Mouse (Mus musculus): ENCODE results near the gene Zbtb48. TPM values are rescaled to one million over a fixed set of nuclear protein-coding genes. Genes with fewer than 3 reads are reported as not detected.

Zbtb48 gene
- total RNA-seq, 2 experiments from 2014 or later: 8.6 to 9.7 TPM

DNA sequence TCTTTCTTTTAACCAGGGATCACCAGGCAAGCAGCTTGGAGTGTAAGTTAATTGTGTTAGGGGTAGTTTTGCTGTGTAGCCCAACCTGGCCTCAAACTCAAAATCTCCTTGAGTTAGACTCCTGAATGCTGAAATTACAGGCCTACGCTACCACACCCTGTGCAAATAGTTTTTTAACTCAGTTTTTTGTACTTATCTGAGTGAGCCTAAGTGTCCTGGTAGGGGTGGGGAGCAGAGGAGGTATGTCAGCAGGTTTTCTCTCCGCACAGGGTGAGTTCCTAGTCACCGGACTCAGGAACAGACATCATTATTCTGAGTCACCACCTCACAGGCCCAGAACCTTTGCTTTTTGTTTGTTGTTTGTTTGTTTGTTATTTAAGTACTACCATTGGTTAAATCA is 25.4 kb downstream of the Zbtb48 start:
- no peak for DNase-seq

DNA sequence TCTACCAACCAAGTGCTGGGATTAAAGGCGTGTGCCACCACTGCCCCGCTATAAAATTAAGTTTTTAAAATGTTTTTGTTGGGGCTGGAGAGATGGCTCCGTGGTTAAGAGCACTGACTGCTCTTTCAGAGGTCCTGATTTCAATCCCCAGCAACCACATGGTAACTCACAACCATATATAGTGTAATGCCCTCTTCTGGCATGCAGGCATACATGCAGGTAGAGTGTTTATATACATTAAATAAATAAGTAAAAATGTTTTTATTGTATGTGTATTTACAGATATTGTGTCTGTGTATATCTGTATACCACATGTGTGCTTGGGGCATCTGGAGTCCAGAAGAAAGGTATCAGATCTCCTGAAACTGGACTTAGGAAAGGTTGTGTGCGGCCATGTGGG is 26.1 kb downstream of the Zbtb48 start:
- no peak for DNase-seq

DNA sequence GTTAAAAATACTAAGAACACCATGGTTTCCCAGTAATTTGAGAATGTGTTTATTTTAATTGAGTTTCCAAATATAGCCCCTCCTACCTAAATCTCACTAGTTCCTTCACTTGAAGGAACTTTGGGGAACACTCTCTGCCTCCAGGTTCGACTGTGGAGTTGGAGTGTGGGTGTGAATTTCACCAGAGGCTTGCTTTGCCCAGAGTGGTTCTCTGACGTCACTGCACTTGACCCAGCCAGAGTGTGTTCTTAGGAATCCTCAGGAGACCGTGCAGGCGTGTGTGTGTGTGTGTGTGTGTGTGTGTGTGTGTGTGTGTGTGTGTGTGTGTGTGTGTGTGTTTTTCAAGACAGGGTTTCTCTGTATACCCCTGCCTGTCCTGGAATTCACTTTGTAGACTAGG is 26.6 kb downstream of the Zbtb48 start:
- no peak for DNase-seq

DNA sequence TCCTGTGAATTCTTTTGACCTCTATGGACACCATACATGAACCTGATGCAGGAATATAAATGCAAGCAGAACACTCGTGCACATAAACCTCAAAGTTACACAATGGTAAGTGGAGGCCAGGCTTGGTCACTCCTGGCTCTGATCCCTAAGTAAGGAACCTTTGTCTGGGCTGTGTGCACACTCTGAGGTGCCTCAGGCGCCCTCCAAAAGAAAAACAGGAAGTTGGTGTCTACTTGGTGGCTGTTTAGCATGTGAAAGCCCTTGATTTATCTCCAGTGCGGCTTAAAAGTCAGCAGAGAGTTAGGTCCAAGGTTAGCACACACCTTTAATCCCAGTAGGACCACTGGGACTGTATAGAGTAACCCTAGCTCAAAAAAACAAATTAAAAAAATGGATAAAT is 28.0 kb downstream of the Zbtb48 start:
- DNase-seq: no peak

DNA sequence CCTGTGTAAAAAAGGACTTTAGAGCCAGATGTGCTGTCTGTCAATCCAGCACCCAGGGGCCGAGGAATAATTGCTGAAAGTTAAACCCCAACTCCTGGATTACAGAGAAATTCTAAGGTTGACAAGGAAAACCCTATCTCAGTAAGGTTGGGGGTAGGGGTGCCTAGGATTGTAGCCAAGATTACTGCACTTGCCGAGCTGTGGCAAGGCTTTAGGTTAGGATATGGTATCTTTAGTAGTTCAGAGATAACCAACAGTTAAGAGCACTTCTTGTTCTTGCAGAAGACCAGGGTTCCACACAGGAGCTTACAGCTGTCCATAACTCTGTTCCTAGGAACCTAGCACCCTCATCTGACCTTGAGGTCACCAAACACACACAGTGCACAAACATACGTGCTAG is 29.8 kb downstream of the Zbtb48 start:
- DNase-seq: no peak

DNA sequence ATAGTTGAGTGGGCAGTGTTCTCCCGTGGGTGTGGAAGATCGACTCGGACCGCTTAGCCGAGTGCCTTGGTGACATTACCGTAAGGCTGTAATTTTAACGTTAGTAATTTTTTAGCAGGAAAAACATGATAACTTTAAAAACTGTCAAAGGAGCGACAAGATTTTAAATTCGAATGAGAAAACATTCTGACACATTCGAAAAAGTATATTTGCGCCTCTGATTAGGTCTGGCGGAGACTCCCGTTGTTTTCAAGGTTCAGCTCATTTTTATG is 30.6 kb downstream of the Zbtb48 start:
- no peak for DNase-seq

DNA sequence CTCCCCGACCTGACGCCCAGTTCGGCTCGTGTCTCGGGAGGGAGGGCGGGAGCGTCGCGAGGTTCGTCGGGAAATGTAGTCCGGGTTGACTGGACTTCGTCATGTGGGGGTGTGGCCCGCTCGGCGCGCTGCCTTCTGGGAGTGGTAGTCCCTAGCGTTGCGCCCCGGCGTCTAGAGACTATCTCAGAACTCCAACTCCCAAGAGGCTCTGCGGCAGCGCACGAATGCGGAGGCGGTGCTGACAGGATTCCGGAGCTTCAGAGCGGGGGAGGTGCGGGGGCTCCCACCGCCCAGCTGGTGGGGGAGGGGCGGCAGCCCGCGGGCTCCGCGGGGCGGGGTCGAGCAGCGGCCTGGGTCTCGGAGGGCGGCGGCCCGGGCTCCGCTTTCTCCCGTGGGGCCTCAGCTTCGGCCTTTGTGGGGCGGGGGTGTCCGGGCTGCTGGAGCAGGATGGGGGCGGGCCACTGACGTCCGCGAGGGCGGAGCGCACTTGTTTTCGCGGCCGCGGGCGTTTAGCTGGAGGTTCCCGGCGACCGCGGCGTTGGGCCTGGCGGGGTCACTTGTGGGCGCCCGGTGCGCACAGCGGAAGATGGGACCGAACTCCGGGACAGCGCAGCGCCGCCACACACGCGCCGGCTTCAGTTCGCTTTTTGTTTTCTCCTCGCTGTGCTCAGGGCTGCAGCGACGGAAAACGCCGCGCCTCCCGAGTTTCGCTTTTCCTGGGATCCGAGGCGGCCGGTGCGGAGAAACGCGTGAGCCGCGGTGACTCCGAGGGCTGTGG is 31.1 kb downstream of the Zbtb48 start, which contains the start of gene Phf13:
Gene Phf13 (minus strand): TSS at position 86 of the 778 bp plus-strand sequence.
- DNase-seq: peak; percentile 99

DNA sequence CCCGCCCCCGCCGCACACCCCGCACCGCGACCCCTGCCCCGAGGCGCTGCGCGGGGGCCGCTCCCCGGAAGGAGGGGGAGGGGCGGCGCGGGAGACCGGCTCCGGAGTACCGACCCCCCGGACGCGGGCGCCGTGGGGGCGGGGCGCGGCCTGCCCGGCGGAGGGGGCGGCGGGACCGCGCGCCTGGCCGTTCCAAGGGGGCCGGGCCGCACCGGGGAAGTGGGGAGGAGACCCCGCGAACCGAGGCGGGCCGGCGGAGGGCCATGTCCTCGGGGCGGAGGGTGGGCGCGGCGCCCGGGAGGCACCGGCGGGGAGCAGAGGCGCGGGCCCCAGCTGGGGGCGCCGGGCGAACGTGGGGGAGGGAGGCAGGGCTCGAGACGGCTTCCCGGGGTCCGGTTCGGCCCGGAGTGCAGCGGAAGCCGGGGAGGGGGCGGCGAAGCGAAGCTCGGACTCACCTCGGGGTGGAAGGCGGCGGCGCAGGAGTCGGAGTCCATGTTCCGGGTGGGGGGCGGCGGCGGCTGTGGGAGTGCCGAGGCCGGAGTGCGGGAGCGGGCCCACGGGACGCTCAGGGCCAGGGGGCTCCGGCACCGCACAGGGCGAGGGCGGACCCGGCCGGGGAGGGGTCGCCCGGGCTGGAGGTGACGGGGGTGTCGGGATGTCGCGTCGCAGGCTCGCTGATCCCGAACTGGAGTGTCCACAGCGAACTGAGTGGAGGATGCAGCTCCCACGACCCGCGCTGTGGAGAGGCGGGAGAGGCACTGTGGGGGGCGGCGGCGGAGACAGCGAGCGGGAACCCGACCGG is 31.9 kb downstream of the Zbtb48 start:
- peak; percentile 39 to 62 for DNase-seq

DNA sequence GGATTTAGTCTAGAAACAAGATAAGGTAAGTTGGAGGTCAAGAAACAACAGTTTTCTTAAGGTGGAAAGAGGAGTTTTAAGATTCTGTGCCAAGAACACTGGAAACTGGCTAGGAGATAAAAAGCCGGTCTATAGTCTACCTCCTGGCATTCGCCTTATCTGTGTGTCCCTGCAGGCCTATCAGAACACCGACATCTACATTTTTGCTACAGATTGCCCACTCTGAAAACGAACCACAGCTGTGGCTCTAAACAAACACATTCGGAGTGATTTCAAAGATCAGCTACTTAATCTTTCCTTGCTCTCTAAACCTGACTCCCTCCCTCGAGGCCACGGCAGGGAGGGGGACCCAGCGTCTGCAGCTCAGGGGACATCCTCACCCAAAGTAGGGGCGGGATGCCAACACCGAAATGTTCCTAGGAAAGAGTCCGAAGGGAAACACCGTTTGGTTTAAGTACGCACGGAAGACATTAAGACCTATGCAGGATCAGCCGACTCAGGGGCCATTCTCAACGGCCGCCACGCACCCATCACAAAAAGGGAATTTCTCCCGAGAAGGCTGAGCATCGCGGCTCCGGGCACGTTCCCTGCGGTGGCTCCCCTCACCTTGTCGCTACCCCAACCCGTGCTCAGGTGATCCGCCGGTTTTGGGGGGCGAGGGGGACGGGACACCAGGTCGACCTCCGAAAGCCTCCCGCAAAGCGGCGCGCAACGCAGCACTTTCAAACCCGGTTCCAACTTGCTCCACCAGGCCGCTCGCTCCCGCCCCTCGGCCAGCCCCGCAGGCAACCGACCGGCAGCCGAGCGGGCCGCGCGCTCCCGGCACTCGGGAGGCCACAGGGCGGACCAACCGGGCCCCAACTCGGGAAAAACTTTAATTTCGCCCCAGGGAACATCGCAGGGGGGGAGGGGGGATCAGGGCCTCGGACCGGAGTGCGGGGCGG is 33.0 kb downstream of the Zbtb48 start:
- peak; percentile 54 to 70 for DNase-seq

DNA sequence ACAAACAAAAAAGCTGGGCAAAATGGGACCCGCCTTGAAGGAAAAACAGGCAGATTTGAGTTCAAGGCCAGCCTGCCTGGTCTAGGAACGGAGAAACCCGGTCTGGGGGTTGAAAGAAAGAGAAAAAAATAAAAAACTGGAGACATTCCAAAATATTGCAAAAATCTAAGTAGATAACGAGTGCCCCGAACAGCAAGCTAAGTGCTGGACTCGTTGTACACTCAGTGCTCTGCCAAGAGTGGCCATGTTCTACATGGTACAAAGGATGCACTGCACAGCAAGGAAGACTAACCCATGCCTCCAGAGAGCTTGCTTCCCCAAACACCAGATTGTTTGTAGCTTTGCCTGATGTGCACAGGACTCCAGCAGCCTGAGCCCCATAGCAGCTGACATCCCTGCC is 34.4 kb downstream of the Zbtb48 start:
- DNase-seq: no peak

DNA sequence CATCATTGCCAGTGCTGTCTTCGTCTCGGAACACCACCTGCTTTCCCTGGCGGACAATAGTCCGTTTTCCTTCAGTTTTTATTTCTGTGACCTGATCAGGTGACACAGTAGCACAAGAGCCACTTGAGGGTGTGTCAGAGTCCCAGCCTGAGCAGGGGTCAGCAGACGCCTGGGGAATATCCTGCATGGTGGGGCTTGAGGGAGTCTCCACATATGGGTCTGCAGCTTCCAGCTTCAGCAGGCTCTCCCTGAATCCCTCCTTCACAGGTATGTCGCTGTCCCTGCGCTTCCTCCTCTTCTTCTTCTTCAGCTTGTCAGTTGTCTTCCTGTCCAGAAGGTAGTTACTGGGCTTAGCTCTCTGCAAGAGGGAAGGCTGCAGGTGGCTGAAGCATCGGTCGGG is 35.4 kb downstream of the Zbtb48 start:
- no peak for DNase-seq

DNA sequence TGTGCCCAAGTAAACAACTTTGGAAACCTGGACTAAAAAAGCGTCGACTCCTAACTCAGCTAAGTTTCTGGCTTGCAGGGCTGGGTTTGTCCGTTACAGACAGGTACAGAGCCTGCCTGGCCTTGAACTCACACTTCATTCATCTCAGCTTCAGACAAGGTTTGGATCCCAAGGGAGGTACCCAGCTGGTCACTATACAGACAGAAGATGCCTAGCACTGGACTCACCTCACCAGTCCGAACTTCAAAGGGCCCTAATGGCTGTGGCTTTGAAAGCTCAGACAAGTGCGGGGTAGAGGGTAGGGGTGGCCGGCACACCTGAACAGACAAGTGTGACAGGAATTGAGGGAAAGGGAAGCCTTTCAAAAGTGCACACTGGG is 38.4 kb downstream of the Zbtb48 start:
- DNase-seq: no peak

DNA sequence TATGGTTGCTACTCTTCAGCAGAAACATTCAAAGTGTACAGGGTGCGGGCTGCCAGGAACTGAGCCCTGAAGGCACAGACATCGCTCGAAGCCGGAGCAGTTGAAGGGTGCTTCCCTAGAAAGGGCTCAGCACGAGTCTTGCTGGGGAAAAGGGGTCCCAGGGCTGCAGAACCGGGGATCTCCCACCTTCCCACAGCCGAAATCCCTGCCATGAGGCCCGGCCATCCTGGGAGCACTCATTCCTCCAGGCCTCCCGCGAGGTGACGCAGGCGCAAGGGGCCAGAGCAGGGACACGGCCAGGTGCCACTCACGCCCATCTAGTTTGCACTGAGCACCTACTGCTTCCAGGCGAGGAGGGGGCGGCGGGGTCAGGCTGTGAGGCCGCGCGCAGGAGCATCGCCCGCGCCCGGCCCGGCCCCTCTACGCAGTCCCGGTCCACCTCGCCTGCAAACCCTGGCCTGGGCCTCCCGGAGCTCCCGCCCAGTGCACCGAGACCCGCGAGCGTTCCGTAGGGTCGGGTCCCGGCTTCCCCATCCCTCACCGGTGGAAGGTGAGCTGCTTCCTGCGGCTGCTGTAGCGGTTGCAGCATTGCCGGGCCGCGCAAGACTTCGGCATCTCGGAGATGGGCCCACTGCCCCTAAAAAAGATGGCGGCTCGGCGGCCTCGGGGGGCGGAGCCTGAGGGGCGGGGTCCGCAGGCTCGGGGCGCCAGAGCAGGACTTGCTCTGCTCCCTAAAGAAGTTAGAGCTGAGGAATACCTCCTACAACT is 38.9 kb downstream of the Zbtb48 start, which contains the start of gene Thap3:
Gene Thap3 (minus strand): TSS at position 656 of the 768 bp plus-strand sequence.
- DNase-seq: peak; percentile 91 to 94

DNA sequence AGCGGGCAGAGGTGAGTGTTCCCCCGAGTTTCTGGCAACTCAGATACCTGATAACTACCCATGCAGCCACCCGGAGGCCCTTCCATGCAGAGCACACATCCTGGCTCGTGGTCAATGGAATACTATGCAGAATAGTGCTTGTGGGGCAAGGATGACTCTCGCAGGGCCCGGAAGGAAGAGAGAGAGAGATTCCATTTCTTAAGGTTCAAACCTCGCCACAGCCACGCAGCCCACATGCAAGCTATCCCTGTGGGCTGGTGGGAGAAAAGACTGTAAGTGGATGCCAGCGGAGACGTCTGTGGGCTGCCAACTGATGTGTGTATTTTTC is 39.5 kb downstream of the Zbtb48 start:
- DNase-seq: no peak

DNA sequence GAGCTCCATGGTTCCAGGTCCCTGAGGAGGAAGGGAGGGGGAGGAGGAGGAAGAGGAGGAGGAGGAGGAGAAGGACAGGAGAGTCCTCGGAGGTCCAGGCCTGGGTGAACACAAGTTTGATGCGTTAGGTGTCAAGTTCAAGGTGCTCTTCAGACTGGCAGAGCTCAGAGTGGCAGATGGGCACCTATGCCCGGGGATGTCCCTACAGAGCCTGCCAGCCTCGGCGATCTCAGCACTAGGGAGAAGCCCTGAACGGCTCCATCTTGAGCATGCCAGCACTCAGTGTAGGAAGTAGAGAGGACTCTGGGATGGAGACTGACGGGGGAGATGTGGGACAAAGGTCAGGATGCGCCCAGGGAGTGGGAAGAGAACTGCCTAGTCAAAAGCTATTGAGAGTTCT is 40.8 kb downstream of the Zbtb48 start:
- DNase-seq: no peak

DNA sequence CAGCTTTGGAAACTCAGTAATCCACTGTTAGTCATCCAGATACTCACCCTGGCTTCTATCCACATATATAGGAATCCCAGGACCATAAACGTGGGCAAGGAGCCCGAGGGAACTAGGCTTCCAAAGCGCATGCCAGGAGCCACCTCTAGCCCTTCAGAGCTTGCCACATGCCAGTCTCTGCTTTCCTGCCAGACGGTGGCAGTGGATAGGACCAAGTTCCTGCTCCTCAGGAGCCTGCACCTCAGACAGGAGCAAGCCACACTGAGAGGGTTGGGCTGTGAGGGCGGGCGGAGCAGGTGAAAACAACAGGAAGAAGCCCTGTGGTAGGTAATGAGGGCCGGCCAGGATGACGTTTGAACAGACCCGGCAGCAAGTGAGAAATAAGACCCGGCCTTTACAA is 41.6 kb downstream of the Zbtb48 start:
- DNase-seq: no peak

DNA sequence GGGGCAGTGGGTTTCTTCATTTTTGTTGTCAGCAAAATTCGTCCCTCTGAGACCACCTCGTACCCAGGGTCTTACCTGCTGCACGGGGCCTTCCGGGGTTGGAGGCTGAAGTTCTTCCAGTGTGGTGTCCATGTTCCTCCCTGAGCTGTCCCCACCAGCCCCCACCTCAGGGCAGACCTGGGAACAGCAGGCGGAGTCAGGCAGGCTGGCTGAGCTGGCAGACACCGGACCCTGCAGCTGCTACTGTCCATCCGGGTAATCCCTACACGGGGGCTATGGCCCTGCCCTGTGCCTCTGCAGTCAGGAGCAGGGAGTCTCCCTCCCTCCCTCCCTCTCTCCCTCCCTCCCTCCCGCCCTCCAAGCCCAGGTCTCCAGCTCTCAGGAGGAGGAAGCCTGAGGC is 43.9 kb downstream of the Zbtb48 start:
- DNase-seq: peak in 1 of 2 experiments; percentile 31

DNA sequence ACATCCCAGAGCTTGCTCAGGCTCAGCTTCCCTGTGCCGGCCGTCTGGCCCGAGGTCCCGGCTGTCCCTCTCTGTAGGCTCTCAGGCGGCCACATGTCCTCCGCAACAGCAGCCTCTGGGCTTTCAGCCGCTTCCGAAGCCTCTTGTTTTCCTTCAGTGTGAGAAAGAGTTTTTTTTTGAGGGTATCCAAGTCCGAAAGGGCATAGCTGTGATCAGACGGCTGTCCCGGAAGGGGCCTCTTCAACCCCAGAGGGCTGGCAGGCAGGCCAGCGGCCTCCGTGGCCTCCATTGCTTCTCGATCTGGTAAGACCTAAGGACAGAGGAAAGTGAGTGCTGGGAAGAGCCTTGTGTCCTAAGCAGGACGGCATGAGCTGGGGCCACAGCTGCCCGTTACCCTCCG is 44.4 kb downstream of the Zbtb48 start:
- DNase-seq: no peak

DNA sequence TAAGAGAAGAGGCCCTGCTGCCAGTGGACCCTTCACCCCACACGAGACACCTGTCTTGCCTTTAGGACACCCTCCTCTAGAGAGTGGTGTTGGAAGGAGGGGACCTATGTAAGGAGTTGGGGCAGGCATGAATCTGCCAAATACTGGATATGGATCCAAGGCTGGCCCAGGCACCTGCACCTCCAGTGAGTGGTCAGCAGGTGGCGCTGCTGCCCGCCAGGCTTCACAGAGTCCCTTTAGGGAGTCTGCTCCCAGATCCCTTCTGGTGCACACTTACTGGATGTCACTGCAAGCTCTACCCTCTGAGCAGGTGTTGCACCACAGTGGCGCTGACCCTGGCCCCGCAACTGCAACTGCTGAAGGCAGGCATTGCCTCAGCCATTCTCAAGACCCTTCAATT is 46.1 kb downstream of the Zbtb48 start:
- peak; percentile 86 to 87 for DNase-seq

DNA sequence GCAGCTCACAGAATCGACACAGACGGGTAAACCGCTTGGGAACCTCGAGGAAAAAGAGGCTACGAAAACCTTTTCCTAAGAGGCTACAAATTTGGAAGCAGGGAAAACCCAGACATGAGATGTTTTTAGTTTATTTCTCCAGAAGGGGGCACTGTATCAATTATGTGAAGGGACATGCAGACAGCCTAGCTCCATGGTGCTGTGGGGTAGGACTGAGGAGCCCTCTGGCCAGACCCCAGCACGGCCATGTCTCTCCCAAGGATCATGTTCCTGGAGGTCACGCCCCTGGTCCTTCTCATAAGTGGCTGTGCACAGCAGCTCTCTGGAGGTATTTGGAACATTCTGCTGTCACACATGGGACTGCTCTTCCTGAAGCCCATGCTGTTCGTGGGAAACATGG is 46.8 kb downstream of the Zbtb48 start:
- no peak for DNase-seq

DNA sequence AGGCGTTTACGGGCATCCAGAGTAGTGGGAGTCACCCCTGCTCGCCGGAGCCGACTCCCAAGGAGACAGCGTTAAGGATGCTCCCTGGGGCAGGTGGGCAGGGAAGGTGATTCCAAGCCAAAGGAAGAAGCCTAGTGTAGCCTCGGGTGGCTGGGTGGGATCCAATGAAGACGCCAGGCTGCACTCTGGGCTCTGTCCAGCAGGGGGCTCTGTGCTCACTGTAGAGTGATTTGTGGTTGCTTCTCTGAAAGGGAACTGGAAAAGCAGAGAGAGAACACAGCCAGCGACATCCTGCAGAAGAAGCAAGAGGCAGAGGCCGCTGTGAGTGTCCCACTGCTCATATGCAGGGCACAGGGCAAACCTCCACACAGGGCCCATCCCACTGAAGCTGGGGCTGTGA is 49.7 kb downstream of the Zbtb48 start:
- DNase-seq: peak; percentile 83 to 89

DNA sequence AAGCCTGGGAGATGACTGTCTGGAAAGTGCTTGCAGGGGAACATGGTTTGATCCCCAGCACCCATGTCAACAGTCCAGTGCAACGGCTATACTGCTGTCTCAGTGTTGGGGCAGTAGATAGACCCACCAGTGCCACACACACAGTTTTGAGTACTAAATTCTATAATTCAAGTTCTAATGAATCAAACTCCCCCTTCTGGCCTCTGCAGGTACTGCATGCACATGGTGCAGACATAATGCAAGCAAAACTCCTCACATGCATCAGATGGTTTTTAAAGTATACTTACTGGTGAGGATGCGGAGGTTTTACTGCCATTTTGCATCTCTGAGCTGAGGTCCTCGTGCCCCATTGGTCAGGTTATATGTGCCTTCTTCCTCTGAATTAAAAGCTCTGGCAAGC is 52.0 kb downstream of the Zbtb48 start:
- peak; percentile 32 to 36 for DNase-seq

Data from adrenal gland, postnatal 36 days (tissue).